Mouse (Mus musculus): ENCODE measurements around the gene Ccna2. TPM values are rescaled to one million over a fixed set of nuclear protein-coding genes. Genes with fewer than 3 reads are reported as not detected.

The Ccna2 gene
- polyA plus RNA-seq, 1 experiment from 2014 or later, result 160 TPM

DNA sequence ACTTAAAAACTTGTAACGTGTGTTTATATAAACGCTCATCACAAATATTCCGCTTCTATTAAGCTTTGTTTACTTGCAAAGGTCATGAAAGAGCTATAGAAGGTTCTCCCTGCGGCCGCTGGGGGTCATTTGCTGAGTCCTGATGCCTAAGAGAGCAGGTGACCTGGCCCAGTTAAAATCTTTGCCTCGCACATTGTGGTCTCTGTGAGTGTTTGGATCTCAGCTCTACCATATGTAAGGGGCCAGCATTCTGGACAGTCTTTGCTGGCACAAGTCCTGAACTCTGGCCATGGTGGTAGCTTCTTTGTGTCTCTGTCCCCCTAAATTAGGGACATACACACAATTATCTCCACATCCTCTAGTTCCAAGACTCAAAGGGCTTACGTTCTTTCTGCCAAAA, 39.2 kb downstream of the Ccna2 start:
- H3K27ac ChIP-seq, result 0 out of 2 replicates have a peak overlapping the region, but pooled peaks have one; percentile 24
- H3K4me2 ChIP-seq, result peak overlapping the region; percentile 67; the same call in 1 of the 2 replicates
- H3K27me3 ChIP-seq, result no peaks in the 10 kb centered on the region
- 56% methylated on average over 7 of the region's 7 CpGs for WGBS
- no peak overlapping the region for H3K4me3 ChIP-seq
- no peak overlapping the region for H3K9ac ChIP-seq
- no peaks in the 10 kb centered on the region for H3K36me3 ChIP-seq
- ATAC-seq (replicated peaks; ENCODE audit: insufficient number of reproducible peaks, insufficient read depth, low FRiP score, low read depth), result no peak
- H3K9me3 ChIP-seq (replicated peaks), result no peaks in the 10 kb centered on the region
- peaks cover 26% of the 10 kb centered on the region for H3K4me1 ChIP-seq (replicated peaks)

DNA sequence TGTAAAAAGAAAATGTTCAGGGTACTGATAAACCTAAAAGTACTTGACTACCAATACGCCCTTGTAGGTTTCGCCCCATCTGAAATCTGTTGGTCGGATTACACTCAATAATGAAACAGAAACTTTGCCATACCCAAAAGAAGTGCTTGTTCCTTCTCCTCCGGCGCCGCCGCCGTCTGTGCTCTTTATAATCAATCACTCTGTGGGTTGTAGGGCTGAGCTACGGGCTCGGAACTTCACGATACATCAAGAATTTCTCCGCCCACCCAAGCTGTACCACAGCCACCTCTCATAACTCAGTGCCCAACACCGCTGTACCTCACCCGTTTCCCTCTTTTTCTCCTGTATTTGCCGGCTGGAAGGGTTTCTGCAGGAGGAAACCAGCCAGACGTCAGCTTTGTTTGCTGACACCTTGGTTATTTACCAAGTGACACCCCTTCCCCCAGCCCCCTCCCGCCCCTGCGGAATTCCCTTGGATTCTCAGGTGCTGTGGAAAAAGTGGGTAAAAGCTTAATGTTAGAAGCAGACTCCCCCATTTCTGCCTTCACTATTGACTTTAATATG, 39.9 kb downstream of the Ccna2 start:
- H3K4me1 ChIP-seq (replicated peaks), result peaks cover 26% of the 10 kb centered on the region
- H3K9me3 ChIP-seq (replicated peaks), result no peaks in the 10 kb centered on the region
- ATAC-seq (replicated peaks; ENCODE audit: insufficient number of reproducible peaks, insufficient read depth, low FRiP score, low read depth), result no peak
- peak overlapping the region; percentile 67 for H3K4me2 ChIP-seq
- 8% methylated on average over 18 of the region's 18 CpGs for WGBS
- H3K36me3 ChIP-seq, result no peaks in the 10 kb centered on the region
- peak overlapping the region; percentile 40 for H3K4me3 ChIP-seq
- H3K9ac ChIP-seq, result peak overlapping the region; percentile 46
- peak overlapping the region; percentile 5; the same call in 1 of the 2 replicates for H3K27ac ChIP-seq
- H3K27me3 ChIP-seq, result no peaks in the 10 kb centered on the region

- H3K4me1 ChIP-seq (replicated peaks), result peaks cover 26% of the 10 kb centered on the region
- no peaks in the 10 kb centered on the region for H3K27me3 ChIP-seq
- no peak for ATAC-seq (replicated peaks; ENCODE audit: insufficient number of reproducible peaks, insufficient read depth, low FRiP score, low read depth)
- H3K4me3 ChIP-seq, result no peak overlapping the region
- peak overlapping the region; percentile 67 for H3K4me2 ChIP-seq
- 31% methylated on average over 2 of the region's 2 CpGs for WGBS
- H3K27ac ChIP-seq, result peak overlapping the region; percentile 81
- no peak overlapping the region for H3K9ac ChIP-seq
- no peaks in the 10 kb centered on the region for H3K36me3 ChIP-seq
- H3K9me3 ChIP-seq (replicated peaks), result no peaks in the 10 kb centered on the region
Measured at GRCm38 (mm10) chr3:36531242-36531641, 40.7 kb downstream of the Ccna2 start.

GRCm38 (mm10) chr3:36530781-36531180, 41.2 kb downstream of the Ccna2 start:
- 46% methylated on average over 5 of the region's 5 CpGs for WGBS
- H3K4me2 ChIP-seq, result peak overlapping the region; percentile 67
- peaks cover 26% of the 10 kb centered on the region for H3K4me1 ChIP-seq (replicated peaks)
- peak; percentile 70; the same call in 1 of the 2 replicates for ATAC-seq (replicated peaks; ENCODE audit: insufficient number of reproducible peaks, insufficient read depth, low FRiP score, low read depth)
- H3K36me3 ChIP-seq, result no peaks in the 10 kb centered on the region
- H3K9ac ChIP-seq, result no peak overlapping the region
- H3K4me3 ChIP-seq, result no peak overlapping the region
- H3K27ac ChIP-seq, result peak overlapping the region; percentile 81
- H3K9me3 ChIP-seq (replicated peaks), result no peaks in the 10 kb centered on the region
- no peaks in the 10 kb centered on the region for H3K27me3 ChIP-seq

- Histone ChIP-seq H3K4me1 (replicated peaks) (peaks cover 26% of the 10 kb centered on the region), H3K9ac (no peak overlapping the region), H3K4me2 (peak overlapping the region; percentile 67), H3K4me3 (no peak overlapping the region), H3K27me3 (no peaks in the 10 kb centered on the region), H3K36me3 (no peaks in the 10 kb centered on the region), H3K27ac (peak overlapping the region; percentile 81), H3K9me3 (replicated peaks) (no peaks in the 10 kb centered on the region)
- peak; percentile 85 for ATAC-seq (replicated peaks; ENCODE audit: insufficient number of reproducible peaks, insufficient read depth, low FRiP score, low read depth)
- WGBS, result 43% methylated on average over 6 of the region's 6 CpGs
Measured at GRCm38 (mm10) chr3:36530345-36530744, 41.6 kb downstream of the Ccna2 start.

DNA sequence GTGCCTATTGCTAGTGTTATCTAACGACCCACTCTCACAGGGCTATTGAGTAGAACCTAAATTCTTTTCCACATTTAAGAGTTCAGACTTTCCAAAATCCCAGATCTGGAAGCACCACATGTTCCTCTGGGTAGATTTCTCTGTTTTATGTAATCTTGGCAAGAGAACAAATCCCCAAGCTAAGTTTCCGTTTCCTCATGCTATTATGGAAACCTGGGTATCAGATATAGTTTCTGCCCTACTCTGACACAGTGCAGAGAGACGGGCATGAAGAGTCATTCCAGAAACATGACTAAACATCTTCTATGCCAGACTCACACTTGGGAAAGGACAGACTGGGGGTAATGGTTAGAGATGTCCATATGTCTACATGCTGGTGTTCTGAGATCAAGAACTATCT, 47.5 kb downstream of the Ccna2 start:
- H3K4me1 ChIP-seq (replicated peaks), result peaks cover 11% of the 10 kb centered on the region

DNA sequence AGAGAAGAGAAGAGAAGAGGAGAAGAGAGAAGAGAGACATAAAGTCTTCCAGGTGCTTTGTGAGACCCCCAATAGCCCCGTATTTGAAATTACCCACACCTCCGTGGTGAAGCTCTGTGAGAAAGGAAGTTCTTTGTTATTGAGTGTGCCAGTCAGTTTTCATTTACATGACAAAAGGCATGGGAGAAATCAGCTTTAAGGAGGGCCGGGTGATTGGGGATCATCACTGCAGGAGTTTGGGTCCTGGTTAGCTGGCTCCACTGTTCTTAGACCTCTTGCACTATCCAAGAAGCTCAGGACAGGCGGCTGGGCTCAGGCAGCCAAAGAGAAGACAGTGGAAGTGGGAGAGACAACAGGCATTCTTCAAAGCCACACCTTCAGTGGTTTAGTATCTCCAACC, 49.8 kb downstream of the Ccna2 start:
- no peaks in the 10 kb centered on the region for H3K36me3 ChIP-seq
- WGBS, result 40% methylated on average over 4 of the region's 4 CpGs
- H3K4me1 ChIP-seq (replicated peaks), result peaks cover 11% of the 10 kb centered on the region
- H3K4me3 ChIP-seq, result no peak overlapping the region
- H3K4me2 ChIP-seq, result no peak overlapping the region
- no peaks in the 10 kb centered on the region for H3K9me3 ChIP-seq (replicated peaks)
- no peak overlapping the region for H3K9ac ChIP-seq
- H3K27me3 ChIP-seq, result peaks cover 37% of the 10 kb centered on the region
- ATAC-seq (replicated peaks; ENCODE audit: insufficient number of reproducible peaks, insufficient read depth, low FRiP score, low read depth), result no peak
- no peak overlapping the region for H3K27ac ChIP-seq

More for the DNA sequence above, 47.5 kb downstream of the Ccna2 start:
- Histone ChIP-seq H3K9me3 (replicated peaks) (no peaks in the 10 kb centered on the region), H3K27ac (no peak overlapping the region), H3K4me3 (no peak overlapping the region), H3K36me3 (no peaks in the 10 kb centered on the region), H3K9ac (no peak overlapping the region), H3K27me3 (peaks cover 26% of the 10 kb centered on the region), H3K4me2 (no peak overlapping the region)
- 45% methylated on average over 3 of the region's 3 CpGs for whole genome bisulfite sequencing
- ATAC-seq (replicated peaks; ENCODE audit: insufficient number of reproducible peaks, insufficient read depth, low FRiP score, low read depth), result no peak

- ATAC-seq (replicated peaks; ENCODE audit: insufficient number of reproducible peaks, insufficient read depth, low FRiP score, low read depth), result 0 out of 2 replicates have a peak, but pooled peaks have one; percentile 39
Measured at GRCm38 (mm10) chr3:36521073-36522060, 50.6 kb downstream of the Ccna2 start, which contains the start of gene Gm11549. Gene Gm11549 (minus strand): TSS chr3:36521813.

DNA sequence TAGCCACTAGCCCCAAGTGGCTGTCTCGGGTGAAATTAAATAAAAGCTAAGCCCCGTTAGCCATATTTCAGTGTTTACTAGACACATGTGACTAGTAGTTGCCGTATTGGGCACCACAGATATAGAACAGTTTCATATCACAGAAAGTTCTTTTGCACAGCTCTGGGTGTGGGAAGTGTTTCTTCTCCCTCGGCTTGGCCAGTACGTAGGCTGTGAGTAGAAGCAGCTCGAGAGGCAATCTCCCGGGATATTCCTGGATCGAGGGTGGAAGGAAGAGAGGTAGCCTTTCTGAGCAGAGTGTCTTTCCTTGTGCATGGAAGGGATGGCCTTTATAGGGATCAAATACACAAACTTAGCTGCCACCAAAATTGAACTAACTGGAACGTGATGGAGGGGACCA, 55.8 kb downstream of the Ccna2 start:
- peaks cover 7% of the 10 kb centered on the region for H3K4me1 ChIP-seq (replicated peaks)
- WGBS, result 81% methylated on average over 9 of the region's 9 CpGs
- ATAC-seq (replicated peaks; ENCODE audit: insufficient number of reproducible peaks, insufficient read depth, low FRiP score, low read depth), result no peak

More at GRCm38 (mm10) chr3:36521073-36522060, 50.6 kb downstream of the Ccna2 start, which contains the start of gene Gm11549:
- under 1% methylated on average over 51 of the region's 51 CpGs for WGBS
- Histone ChIP-seq H3K27ac (no peak within 1 kb of the TSS), H3K4me2 (peak within 1 kb of the TSS; percentile 91), H3K4me1 (replicated peaks) (peaks cover 11% of the 10 kb centered on the region), H3K4me3 (peak within 1 kb of the TSS; percentile 55), H3K9me3 (replicated peaks) (no peaks in the 10 kb centered on the region), H3K36me3 (no peaks in the 10 kb centered on the region), H3K9ac (peak within 1 kb of the TSS; percentile 59), H3K27me3 (peaks cover 37% of the 10 kb centered on the region)

More for the DNA sequence above, 55.8 kb downstream of the Ccna2 start:
- Histone ChIP-seq H3K36me3 (no peaks in the 10 kb centered on the region), H3K9me3 (replicated peaks) (no peaks in the 10 kb centered on the region), H3K4me3 (no peak overlapping the region), H3K4me2 (no peak overlapping the region), H3K27ac (no peak overlapping the region), H3K9ac (no peak overlapping the region), H3K27me3 (peaks cover 25% of the 10 kb centered on the region)
